Mouse (Mus musculus) midbrain, embryonic 11.5 days (tissue): Measurements from ENCODE around the gene Tnfaip8l1. TPM values are rescaled to one million over a fixed set of nuclear protein-coding genes. Genes with fewer than 3 reads are reported as not detected.

Source experiments
- ATAC-seq: fragments of 200-750 bp; cut with Nextera tagmentation; 2 replicates; pipeline ENCODE4 v1.8.0; 2017; ENCODE audit warnings: moderate TSS enrichment, moderate library complexity; ENCODE audit not compliant: low FRiP score
- DNase-seq: peaks from one replicate; pipeline ENCODE4 v3.0.0; 2015; ENCODE audit warnings: low spot score; ENCODE audit errors: missing footprints
- H3K27ac ChIP-seq: fragments of 300-500 bp; sonication (generic); 2 replicates; pipeline ENCODE4 v1.5.1; 2014; ENCODE audit warnings: low read depth, low read length
- H3K27me3 ChIP-seq: fragments of 300-500 bp; sonication (generic); 2 replicates; pipeline ENCODE4 v1.6.1; 2014; ENCODE audit warnings: mild to moderate bottlenecking, low read length, moderate library complexity, mixed read lengths; ENCODE audit not compliant: control insufficient read depth, insufficient read depth
- H3K36me3 ChIP-seq: fragments of 300-500 bp; sonication (generic); 2 replicates; pipeline ENCODE4 v1.6.1; 2014; ENCODE audit warnings: mild to moderate bottlenecking, low read length, moderate library complexity, mixed read lengths; ENCODE audit not compliant: control insufficient read depth, insufficient read depth
- H3K4me1 ChIP-seq: fragments of 300-500 bp; sonication (generic); 2 replicates; pipeline ENCODE4 v1.6.1; 2014; ENCODE audit warnings: low read length; ENCODE audit not compliant: control insufficient read depth, insufficient read depth
- H3K4me2 ChIP-seq: fragments of 300-500 bp; sonication (generic); 2 replicates; pipeline ENCODE4 v1.6.1; 2014; ENCODE audit warnings: mild to moderate bottlenecking, moderate library complexity
- H3K4me3 ChIP-seq: fragments of 300-500 bp; sonication (generic); 2 replicates; pipeline ENCODE4 v1.5.1; 2014; ENCODE audit warnings: low read depth, low read length
- H3K9ac ChIP-seq: fragments of 300-500 bp; sonication (generic); 2 replicates; pipeline ENCODE4 v1.6.1; 2014; ENCODE audit warnings: low read length
- H3K9me3 ChIP-seq: fragments of 300-500 bp; sonication (generic); 2 replicates; pipeline ENCODE4 v1.6.1; 2016; ENCODE audit warnings: low read length; ENCODE audit not compliant: control insufficient read depth
- WGBS: fragments of 180-500 bp; shearing (Covaris S2); extraction: QIAGEN DNeasy Blood & Tissue Kit; methylation state at CpG from one replicate; pipeline ENCODE4 v1.1.7; 2014; 5-methylcytosine and 5-hydroxymethylcytosine counted together
- polyA plus RNA-seq: library from polyadenylated mRNA; unstranded; fragments of >200 nt; fragmentation: Nextera tagmentation; extraction: Ambion mirVana; gene quantifications from 2 replicates; pipeline ENCODE4 v1.2.1, GENCODE M21; 2014

Gene Tnfaip8l1
- polyA plus RNA-seq, 1 experiment from 2014 or later = 7.7 TPM

DNA sequence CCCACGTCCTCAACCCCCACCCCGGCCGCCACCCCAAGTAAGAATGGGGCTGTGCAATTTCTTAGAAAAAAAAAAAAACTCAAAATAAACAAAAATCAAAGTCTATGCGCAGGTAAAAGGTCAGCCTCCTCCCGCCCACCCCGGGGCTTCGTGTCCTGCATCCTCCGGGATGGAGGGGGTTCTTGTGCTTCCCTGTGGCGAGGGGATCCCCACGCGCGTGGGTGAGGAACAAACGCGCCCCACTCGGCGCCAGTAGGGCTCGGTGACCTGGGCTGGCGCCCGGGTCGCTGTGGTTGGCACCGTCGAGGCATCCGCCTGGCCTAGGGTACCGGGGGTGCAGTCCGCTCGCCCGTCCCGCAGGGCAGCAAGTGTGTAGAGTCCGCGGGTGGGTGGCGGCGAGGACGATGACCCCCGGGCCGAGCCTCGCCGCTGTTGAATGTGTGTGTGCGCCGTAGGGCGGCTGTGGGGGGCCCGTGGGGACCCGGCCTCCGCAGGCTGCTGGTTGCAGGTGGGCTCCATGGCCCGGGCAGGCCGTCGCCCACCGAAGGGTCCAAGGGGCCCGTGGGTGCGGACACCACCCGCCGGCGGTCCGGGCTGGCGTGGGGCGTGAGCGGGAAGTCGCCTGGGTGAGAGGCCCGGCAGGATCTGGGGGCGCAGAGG, 38.5 kb upstream of the Tnfaip8l1 start:
- DNase-seq (peak; percentile 80), ATAC-seq (no peak; the same call in 1 of the 2 replicates)
- H3K4me2 ChIP-seq = peak overlapping the region; percentile 56
- peaks cover 50% of the 10 kb centered on the region for H3K27me3 ChIP-seq
- H3K27ac ChIP-seq = no peak overlapping the region
- H3K4me3 ChIP-seq = peak overlapping the region; percentile 32
- no peaks in the 10 kb centered on the region for H3K36me3 ChIP-seq
- H3K9me3 ChIP-seq = peaks cover 9% of the 10 kb centered on the region
- no peaks in the 10 kb centered on the region; the same call in 1 of the 2 replicates for H3K4me1 ChIP-seq
- 43% methylated on average over 59 of the region's 59 CpGs for WGBS
- peak overlapping the region; percentile 61; the same call in 1 of the 2 replicates for H3K9ac ChIP-seq

DNA sequence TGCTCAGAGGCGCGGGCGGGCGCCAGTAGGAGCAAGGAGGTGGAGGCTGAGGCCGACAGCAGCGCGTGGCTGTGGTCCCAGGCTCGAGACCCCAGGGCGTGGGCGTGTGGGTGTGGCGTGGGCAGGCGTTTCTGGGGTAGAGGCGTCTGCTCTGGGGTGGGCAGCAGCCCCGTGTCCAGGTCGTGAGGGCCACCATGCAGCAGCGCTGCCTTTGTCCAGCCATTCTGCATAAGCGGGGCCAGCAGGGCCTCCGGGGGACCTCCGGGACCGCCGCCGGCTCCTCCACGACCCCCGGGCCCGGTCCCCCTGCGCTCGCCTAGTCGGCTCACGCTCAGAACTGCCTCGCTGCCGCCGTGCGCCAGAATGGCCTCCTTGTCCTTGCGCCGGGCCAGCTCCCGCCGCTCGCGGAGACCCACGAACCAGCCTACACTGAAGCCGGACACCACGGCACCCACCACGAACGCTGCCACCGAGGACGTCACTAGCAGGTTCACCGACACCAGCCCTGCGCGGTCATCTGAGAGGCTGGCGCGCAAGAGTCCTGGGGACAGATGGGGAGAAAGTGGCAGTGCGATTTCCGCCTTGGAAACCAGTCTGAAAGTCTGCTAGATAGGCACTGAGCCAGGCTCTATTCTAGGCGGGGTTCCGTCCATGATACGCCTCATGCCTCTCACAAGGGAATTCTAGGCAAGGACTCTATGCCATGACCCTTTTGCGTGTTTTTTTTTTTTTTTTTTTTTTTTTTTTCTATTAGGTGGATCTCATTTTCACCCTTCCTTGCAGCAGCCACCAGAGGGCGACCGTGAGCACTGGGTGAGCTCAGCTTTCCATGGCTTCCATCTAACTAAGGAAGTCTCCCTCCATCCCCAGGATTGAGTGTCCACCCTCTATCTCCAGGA, 37.7 kb upstream of the Tnfaip8l1 start:
- no peak overlapping the region for H3K27ac ChIP-seq
- ATAC-seq = peak; percentile 45; the same call in 1 of the 2 replicates
- H3K9me3 ChIP-seq = peaks cover 9% of the 10 kb centered on the region
- 11% methylated on average over 58 of the region's 59 CpGs for WGBS
- DNase-seq = peak; percentile 92
- peaks cover 44% of the 10 kb centered on the region for H3K27me3 ChIP-seq
- H3K9ac ChIP-seq = peak overlapping the region; percentile 61
- H3K4me1 ChIP-seq = no peaks in the 10 kb centered on the region; the same call in 1 of the 2 replicates
- peak overlapping the region; percentile 56 for H3K4me2 ChIP-seq
- peak overlapping the region; percentile 32 for H3K4me3 ChIP-seq
- H3K36me3 ChIP-seq = no peaks in the 10 kb centered on the region

DNA sequence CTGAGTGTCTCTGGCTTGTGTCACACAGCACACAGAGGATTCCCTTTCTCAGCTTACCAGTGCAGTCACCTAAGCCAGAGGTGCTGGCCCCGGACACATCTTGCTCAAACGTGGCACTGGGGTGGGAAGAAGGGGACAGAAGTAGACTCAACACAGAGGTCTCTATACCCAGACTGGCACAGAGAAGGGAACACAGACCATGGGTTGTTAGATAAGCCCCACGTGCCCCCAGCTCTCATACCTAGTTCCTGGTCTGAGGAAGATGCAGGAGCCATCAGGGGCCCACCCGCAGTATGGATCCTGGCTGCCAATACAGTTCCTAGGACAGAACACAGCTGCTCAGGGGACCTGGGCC, 37.0 kb upstream of the Tnfaip8l1 start:
- Histone ChIP-seq H3K36me3 (no peaks in the 10 kb centered on the region), H3K27me3 (peaks cover 37% of the 10 kb centered on the region)
- no peak for ATAC-seq

DNA sequence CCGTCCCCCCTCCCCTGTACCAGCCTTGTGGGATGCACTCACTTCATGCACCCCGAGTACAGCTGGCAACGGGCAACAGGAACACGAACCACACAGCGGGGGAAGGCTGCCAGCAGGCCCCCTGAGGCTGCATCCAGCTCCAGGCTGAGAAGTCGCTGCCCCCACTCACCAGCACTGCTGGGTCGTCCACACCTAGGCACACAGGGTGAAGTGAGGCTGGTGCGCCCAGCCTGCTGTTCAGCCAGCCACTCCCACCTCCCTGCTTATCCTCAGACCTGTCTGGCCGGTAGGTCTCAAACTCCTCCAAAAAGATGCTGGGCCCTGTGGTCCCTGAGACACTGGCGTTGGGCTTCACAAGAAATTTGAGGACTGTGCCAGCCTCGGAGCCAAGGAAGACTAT, 36.1 kb upstream of the Tnfaip8l1 start:
- 81% methylated on average over 11 of the region's 11 CpGs for WGBS

More for the DNA sequence above, 37.0 kb upstream of the Tnfaip8l1 start:
- H3K27ac ChIP-seq = no peak overlapping the region
- H3K9me3 ChIP-seq = peaks cover 9% of the 10 kb centered on the region
- no peak for DNase-seq
- no peak overlapping the region for H3K9ac ChIP-seq
- no peak overlapping the region for H3K4me2 ChIP-seq
- no peak overlapping the region for H3K4me3 ChIP-seq
- WGBS = 89% methylated on average over 4 of the region's 4 CpGs
- no peaks in the 10 kb centered on the region; the same call in 1 of the 2 replicates for H3K4me1 ChIP-seq

DNA sequence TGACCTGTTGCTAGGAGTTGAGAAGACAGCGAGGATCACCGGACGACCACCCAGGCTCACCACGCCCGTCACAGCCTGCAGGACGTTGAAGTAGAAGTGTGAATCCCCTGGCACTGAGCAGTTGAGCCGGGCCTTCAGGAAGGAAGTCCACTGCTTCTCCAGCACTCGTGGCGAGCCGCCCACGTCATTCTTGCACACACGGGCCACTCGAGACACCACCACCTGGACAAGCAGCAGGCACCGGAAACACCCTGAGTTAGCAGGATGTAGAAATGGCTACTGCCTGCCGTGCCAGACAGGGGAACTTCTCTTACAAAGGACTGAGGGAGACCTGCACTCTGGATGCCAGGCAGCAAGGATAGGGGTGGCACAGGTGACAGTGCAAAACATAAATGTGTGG, 34.0 kb upstream of the Tnfaip8l1 start:
- Histone ChIP-seq H3K27me3 (peaks cover 17% of the 10 kb centered on the region), H3K36me3 (no peaks in the 10 kb centered on the region), H3K4me2 (no peak overlapping the region), H3K9me3 (no peaks in the 10 kb centered on the region), H3K4me1 (no peaks in the 10 kb centered on the region; the same call in 1 of the 2 replicates), H3K4me3 (no peak overlapping the region), H3K27ac (no peak overlapping the region), H3K9ac (no peak overlapping the region)
- 92% methylated on average over 15 of the region's 15 CpGs for WGBS
- no peak for DNase-seq
- ATAC-seq = no peak

More for the DNA sequence above, 36.1 kb upstream of the Tnfaip8l1 start:
- no peak for DNase-seq
- Histone ChIP-seq H3K27ac (no peak overlapping the region), H3K9me3 (peaks cover 9% of the 10 kb centered on the region), H3K36me3 (no peaks in the 10 kb centered on the region), H3K9ac (no peak overlapping the region), H3K27me3 (peaks cover 28% of the 10 kb centered on the region), H3K4me3 (no peak overlapping the region), H3K4me1 (no peaks in the 10 kb centered on the region; the same call in 1 of the 2 replicates), H3K4me2 (no peak overlapping the region)
- ATAC-seq = no peak

DNA sequence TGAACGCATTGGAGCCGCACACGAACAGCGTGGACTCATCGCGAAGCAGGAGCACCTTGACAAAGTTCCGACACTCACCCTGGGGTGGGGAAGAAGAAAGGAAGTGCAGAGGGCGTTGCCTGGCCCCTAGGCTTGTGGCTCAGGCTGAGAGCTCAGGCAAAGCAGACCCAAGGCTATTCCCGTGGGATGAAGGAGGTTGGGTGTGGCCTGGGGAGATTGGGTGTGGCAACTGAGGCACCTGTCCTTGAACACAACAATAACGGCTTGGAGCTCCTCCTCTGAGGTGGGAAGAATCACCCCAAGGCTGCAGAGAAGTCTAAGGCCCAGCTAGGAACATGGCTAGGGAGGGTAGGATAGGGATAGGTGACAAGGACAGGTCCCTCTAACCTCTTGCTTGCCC, 31.1 kb upstream of the Tnfaip8l1 start:
- DNase-seq (no peak), ATAC-seq (no peak)
- Histone ChIP-seq H3K27ac (no peak overlapping the region), H3K36me3 (no peaks in the 10 kb centered on the region), H3K4me2 (no peak overlapping the region), H3K4me3 (no peak overlapping the region), H3K9me3 (no peaks in the 10 kb centered on the region), H3K9ac (no peak overlapping the region), H3K4me1 (peaks cover 10% of the 10 kb centered on the region), H3K27me3 (no peaks in the 10 kb centered on the region; the same call in 1 of the 2 replicates)
- 95% methylated on average over 10 of the region's 10 CpGs for WGBS

DNA sequence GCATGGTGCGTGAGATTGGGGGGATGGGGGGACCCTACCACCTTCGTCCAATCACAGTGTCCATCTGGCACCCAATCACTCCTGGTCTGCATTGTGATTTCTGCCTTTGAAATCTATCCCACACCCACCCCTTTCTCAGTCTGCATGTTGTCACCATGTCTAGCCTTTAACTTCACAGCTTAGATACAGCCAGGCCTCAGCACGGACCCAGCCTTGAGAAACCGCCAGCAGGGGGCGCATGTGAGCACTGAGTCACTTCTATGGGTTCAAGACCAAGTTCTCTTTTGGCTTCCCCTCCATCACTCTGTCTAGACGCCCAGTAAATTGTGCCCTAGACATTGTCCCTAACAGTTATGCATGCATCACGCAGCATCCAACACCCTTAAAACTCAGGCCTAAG, 30.5 kb upstream of the Tnfaip8l1 start:
- no peak overlapping the region for H3K4me2 ChIP-seq
- H3K4me3 ChIP-seq = no peak overlapping the region
- ATAC-seq (no peak), DNase-seq (peak; percentile 94)
- H3K9ac ChIP-seq = no peak overlapping the region
- peaks cover 10% of the 10 kb centered on the region for H3K4me1 ChIP-seq
- WGBS = 36% methylated on average over 7 of the region's 7 CpGs
- H3K36me3 ChIP-seq = no peaks in the 10 kb centered on the region
- no peaks in the 10 kb centered on the region for H3K9me3 ChIP-seq
- H3K27ac ChIP-seq = no peak overlapping the region
- no peaks in the 10 kb centered on the region; the same call in 1 of the 2 replicates for H3K27me3 ChIP-seq

DNA sequence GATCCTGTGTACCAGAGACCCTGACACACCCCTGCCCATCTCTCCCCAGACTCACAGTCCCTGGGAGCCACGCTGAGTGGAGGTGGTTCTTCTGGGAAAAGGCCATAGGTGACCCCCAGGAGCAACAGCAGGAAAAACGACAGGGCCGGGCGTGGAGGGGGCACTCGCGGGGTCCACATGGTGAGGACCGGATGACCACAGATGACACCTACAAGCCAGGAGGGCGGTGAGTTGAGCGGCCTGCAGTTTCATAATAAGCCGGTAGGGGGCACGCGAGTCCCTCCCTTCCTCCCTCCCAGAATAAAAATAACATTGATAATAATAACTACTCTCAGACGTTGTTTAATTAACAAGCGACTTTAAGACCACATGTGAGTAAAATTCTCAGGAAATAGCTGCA, 29.6 kb upstream of the Tnfaip8l1 start:
- Histone ChIP-seq H3K9me3 (no peaks in the 10 kb centered on the region), H3K4me2 (no peak overlapping the region), H3K36me3 (no peaks in the 10 kb centered on the region), H3K27ac (no peak overlapping the region), H3K27me3 (no peaks in the 10 kb centered on the region; the same call in 1 of the 2 replicates), H3K4me1 (peaks cover 10% of the 10 kb centered on the region), H3K4me3 (no peak overlapping the region), H3K9ac (no peak overlapping the region)
- ATAC-seq (peak; percentile 16; the same call in 1 of the 2 replicates), DNase-seq (peak; percentile 98)
- WGBS = 4% methylated on average over 14 of the region's 14 CpGs
